Mouse (Mus musculus): ENCODE measurements at regions not wholly inside any gene's neighbourhood (a gene's known extent, or its start where the extent isn't known, plus 50 kb on each side); places are given as distances from the start of the nearest gene placed in this dataset.

GRCm38 (mm10) chr13:110941587-110941986 lies 313.2 kb upstream of the Actbl2 start:
- no peaks in the 10 kb centered on the region for H3K9me3 ChIP-seq (replicated peaks; ENCODE audit: low read length)
- in situ Hi-C loops (cut with MboI; ENCODE audit: low pct_ligation_motif_present, low pct_unique_long_range_greater_than_20kb, low sequenced_read_pairs) (loop anchor here (25.0 kb wide), 1 partner anchor 471 kb away; no protein-coding TSS in a partner anchor), dilution Hi-C loops (cut with MboI; ENCODE audit: extremely low pct_ligation_motif_present, extremely low pct_unique_long_range_greater_than_20kb, low sequenced_read_pairs) (no loop called here)
- H3K27ac ChIP-seq (ENCODE audit: insufficient read depth, low read depth) = no peak overlapping the region; the same call in 1 of the 2 replicates
- no peaks in the 10 kb centered on the region for H3K79me2 ChIP-seq (replicated peaks; ENCODE audit: control insufficient read depth, extremely low read depth, insufficient read depth, poor library complexity, severe bottlenecking)
- no peak overlapping the region for H3K4me3 ChIP-seq (replicated peaks in 1 of 3; ENCODE audit: low read depth in 2 of 3, low read length in 2 of 3, poor library complexity in 1 of 3)
- H3K27me3 ChIP-seq (replicated peaks) = no peaks in the 10 kb centered on the region
- H3K4me2 ChIP-seq (ENCODE audit: insufficient read depth, low read depth, poor library complexity, severe bottlenecking) = no peak overlapping the region; the same call in 1 of the 2 replicates
- no peak overlapping the region for H3K9ac ChIP-seq (ENCODE audit: insufficient read depth, low read depth)
- TF ChIP-seq ETS1 (conservative IDR thresholded peaks at IDR 0.05; ENCODE audit: low read depth, low read length) (peak; percentile 59), MEF2A (IDR thresholded peaks at IDR 0.05; ENCODE audit: borderline replicate concordance, low read depth, low read length) (peak; percentile 89), HCFC1 (IDR thresholded peaks at IDR 0.05; ENCODE audit: low read depth, low read length) (no peak), MAFK (IDR thresholded peaks at IDR 0.05; ENCODE audit: insufficient replicate concordance, low read length) (peak; percentile 16; the same call in 1 of the 2 replicates)
- peaks cover 8 to 38% of the 10 kb centered on the region in 2 experiments; a peak in 3 of 4 replicates for H3K4me1 ChIP-seq (ENCODE audit: control insufficient read depth in 1 of 2, insufficient read depth in 2 of 2)
- DNase-seq (ENCODE audit: extremely low read depth) = peak; percentile 45
- H3K36me3 ChIP-seq (replicated peaks in 1 of 2; ENCODE audit: control insufficient read depth in 1 of 2, insufficient read depth in 1 of 2, low read length in 1 of 2) = no peaks in the 10 kb centered on the region

GRCm38 (mm10) chr13:110942986-110943644 lies 311.7 kb upstream of the Actbl2 start:
- peak; percentile 45 for DNase-seq (ENCODE audit: extremely low read depth)
- Histone ChIP-seq H3K36me3 (replicated peaks in 1 of 2; ENCODE audit: control insufficient read depth in 1 of 2, insufficient read depth in 1 of 2, low read length in 1 of 2) (no peaks in the 10 kb centered on the region), H3K9me3 (replicated peaks; ENCODE audit: low read length) (no peaks in the 10 kb centered on the region), H3K27ac (ENCODE audit: insufficient read depth, low read depth) (peak overlapping the region; percentile 31), H3K4me3 (replicated peaks in 1 of 3; ENCODE audit: low read depth in 2 of 3, low read length in 2 of 3, poor library complexity in 1 of 3) (no peak overlapping the region), H3K27me3 (replicated peaks) (no peaks in the 10 kb centered on the region), H3K4me2 (ENCODE audit: insufficient read depth, low read depth, poor library complexity, severe bottlenecking) (peak overlapping the region; percentile 61; the same call in 1 of the 2 replicates), H3K4me1 (ENCODE audit: control insufficient read depth in 1 of 2, insufficient read depth in 2 of 2) (peaks cover 8 to 38% of the 10 kb centered on the region in 2 experiments; a peak in 3 of 4 replicates), H3K9ac (ENCODE audit: insufficient read depth, low read depth) (no peak overlapping the region), H3K79me2 (replicated peaks; ENCODE audit: control insufficient read depth, extremely low read depth, insufficient read depth, poor library complexity, severe bottlenecking) (no peaks in the 10 kb centered on the region)
- dilution Hi-C loops (cut with MboI; ENCODE audit: extremely low pct_ligation_motif_present, extremely low pct_unique_long_range_greater_than_20kb, low sequenced_read_pairs) (no loop called here), in situ Hi-C loops (cut with MboI; ENCODE audit: low pct_ligation_motif_present, low pct_unique_long_range_greater_than_20kb, low sequenced_read_pairs) (loop anchor here (25.0 kb wide), 1 partner anchor 469 kb away; no protein-coding TSS in a partner anchor)
- TF ChIP-seq MXI1 (IDR thresholded peaks at IDR 0.05; ENCODE audit: low read depth, low read length) (no peak; the same call in 1 of the 2 replicates), ZMIZ1 (IDR thresholded peaks at IDR 0.05; ENCODE audit: low read depth, low read length) (no peak), TCF12 (IDR thresholded peaks at IDR 0.05; ENCODE audit: low read depth, low read length) (0 out of 2 replicates have a peak, but pooled peaks have one; percentile 17), UBTF (IDR thresholded peaks at IDR 0.05; ENCODE audit: low read depth, low read length) (no peak), ZKSCAN1 (IDR thresholded peaks at IDR 0.05; ENCODE audit: borderline replicate concordance, low read depth, low read length) (no peak), GABPA (IDR thresholded peaks at IDR 0.05; ENCODE audit: insufficient replicate concordance, low read depth, low read length) (no peak), KAT2A (IDR thresholded peaks at IDR 0.05; ENCODE audit: insufficient replicate concordance, low read length) (no peak), NELFE (IDR thresholded peaks at IDR 0.05; ENCODE audit: low read depth, low read length) (no peak), SMC3 (IDR thresholded peaks at IDR 0.05; ENCODE audit: low read depth, low read length) (no peak), MAX (IDR thresholded peaks at IDR 0.05; ENCODE audit: low read length) (peak; percentile 65; the same call in 1 of the 2 replicates), JUN (IDR thresholded peaks at IDR 0.05; ENCODE audit: insufficient read depth, low read depth, low read length) (no peak; the same call in 1 of the 2 replicates), BHLHE40 (IDR thresholded peaks at IDR 0.05; ENCODE audit: low read depth, low read length) (peak; percentile 65), E2F4 (IDR thresholded peaks at IDR 0.05; ENCODE audit: insufficient replicate concordance, low read depth, low read length) (no peak), CHD2 (IDR thresholded peaks at IDR 0.05; ENCODE audit: low read length) (peak; percentile 55), ZC3H11A (IDR thresholded peaks at IDR 0.05; ENCODE audit: low read depth, low read length) (no peak), USF2 (conservative IDR thresholded peaks at IDR 0.05; ENCODE audit: low read depth, low read length) (no peak), RCOR1 (conservative IDR thresholded peaks at IDR 0.05; ENCODE audit: low read depth, low read length) (0 out of 2 replicates have a peak, but pooled peaks have one; percentile 24), PAX5 (IDR thresholded peaks at IDR 0.05; ENCODE audit: low read length) (no peak), POLR2AphosphoS2 (IDR thresholded peaks at IDR 0.05; ENCODE audit: low read depth, low read length) (no peak), HCFC1 (IDR thresholded peaks at IDR 0.05; ENCODE audit: low read depth, low read length) (no peak), MYC (IDR thresholded peaks at IDR 0.05; ENCODE audit: low read depth, low read length) (no peak), NRF1 (IDR thresholded peaks at IDR 0.05; ENCODE audit: low read depth, low read length) (no peak), CHD1 (IDR thresholded peaks at IDR 0.05; ENCODE audit: low read depth, low read length) (peak; percentile 59; the same call in 1 of the 2 replicates), POLR2A (IDR thresholded peaks at IDR 0.05; ENCODE audit: low read depth, low read length) (no peak), IRF4 (IDR thresholded peaks at IDR 0.05; ENCODE audit: low read depth, low read length) (0 out of 2 replicates have a peak, but pooled peaks have one; percentile 10), CTCF (conservative IDR thresholded peaks at IDR 0.05 in 1 of 2, IDR thresholded peaks at IDR 0.05 in 1 of 2; ENCODE audit: low read depth in 2 of 2, low read length in 2 of 2) (no peak), MAZ (IDR thresholded peaks at IDR 0.05; ENCODE audit: low read depth, low read length) (no peak), JUND (conservative IDR thresholded peaks at IDR 0.05; ENCODE audit: low read depth, low read length) (peak; percentile 29; the same call in 1 of the 2 replicates)

All from CH12.LX (cell line).